Comparison of ENCODE assay signal across 12 mouse cellular contexts in the genomic region with DNA sequence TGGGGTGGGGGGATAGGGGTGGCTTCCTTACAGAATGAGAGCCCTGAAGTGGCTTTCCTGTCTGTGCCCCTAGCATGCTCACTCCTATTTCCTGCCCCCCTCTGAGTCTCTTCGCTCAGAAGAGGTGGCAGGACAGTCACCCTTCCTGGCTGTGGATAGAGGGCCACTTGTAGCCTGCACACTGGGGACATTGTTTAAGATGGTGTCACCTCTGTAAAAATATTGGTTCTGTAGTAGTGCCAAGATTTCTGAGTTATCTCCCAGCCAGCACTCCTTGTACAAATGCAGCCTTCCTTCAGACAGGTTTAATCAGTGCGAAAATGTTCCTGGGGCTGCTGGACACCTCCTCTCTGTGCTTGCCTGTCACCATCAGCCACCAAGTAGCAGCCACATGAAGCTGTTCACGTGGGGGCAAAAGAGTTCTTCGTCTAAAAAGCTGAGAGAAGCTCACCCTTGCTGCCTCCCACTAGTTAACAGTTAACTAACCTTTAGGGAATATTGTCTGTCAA.
DNase-seq lines count a peak whose midpoint lies in the region; ATAC-seq lines count a peak whose summit lies in the region.
"Had no signal": no experiment of that assay in that cellular context is flagged by ENCODE, and none has a peak within 500 bp of the region (broad histone marks: within the 10 kb centered on the region; RNA-seq: fewer than 3 reads in every experiment).

No protein-coding gene starts in this region.

- no peaks in the 10 kb centered on the region for H3K36me3 ChIP-seq in heart, embryonic 10.5 days
- no peaks in the 10 kb centered on the region for H3K36me3 ChIP-seq in kidney, embryonic 16.5 days (ENCODE audit: insufficient read depth, low read length)
- no peaks in the 10 kb centered on the region for H3K36me3 ChIP-seq in forebrain, embryonic 11.5 days (ENCODE audit: control insufficient read depth, insufficient read depth, low read length)
- H3K36me3 ChIP-seq: forebrain, embryonic 15.5 days had no signal

- no peaks in the 10 kb centered on the region for H3K9me3 ChIP-seq in heart, embryonic 10.5 days
- H3K9me3 ChIP-seq in kidney, embryonic 16.5 days (ENCODE audit: low read length) = no peaks in the 10 kb centered on the region
- H3K9me3 ChIP-seq in forebrain, embryonic 11.5 days (ENCODE audit: control insufficient read depth, low read length) = no peaks in the 10 kb centered on the region
- H3K9me3 ChIP-seq: forebrain, embryonic 15.5 days had no signal

- H3K27ac ChIP-seq in heart, embryonic 10.5 days = peak overlapping the region; percentile 53
- no peak overlapping the region for H3K27ac ChIP-seq in kidney, embryonic 16.5 days (ENCODE audit: low read length)
- no peak overlapping the region for H3K27ac ChIP-seq in forebrain, embryonic 11.5 days (ENCODE audit: low read depth, low read length)
- H3K27ac ChIP-seq: forebrain, embryonic 15.5 days; gastrocnemius, adult 2 months; liver, embryonic 14.5 days had no signal

- intact Hi-C loops in heart, postnatal 14 days (cut with DNase I) = no loop called here

- 44% methylated on average over 4 of the region's 4 CpGs for WGBS in heart, embryonic 10.5 days
- WGBS in kidney, embryonic 16.5 days = 47% methylated on average over 4 of the region's 4 CpGs
- WGBS in forebrain, embryonic 11.5 days = 75% methylated on average over 4 of the region's 4 CpGs

- H3K4me1 ChIP-seq in heart, embryonic 10.5 days = peaks cover 20% of the 10 kb centered on the region
- H3K4me1 ChIP-seq in kidney, embryonic 16.5 days (ENCODE audit: insufficient read depth, low read length) = peaks cover 12% of the 10 kb centered on the region
- no peaks in the 10 kb centered on the region for H3K4me1 ChIP-seq in forebrain, embryonic 11.5 days (replicated peaks; ENCODE audit: control insufficient read depth, insufficient read depth, low read length)

- H3K9ac ChIP-seq in kidney, embryonic 16.5 days (replicated peaks; ENCODE audit: low read length) = no peak overlapping the region
- no peak overlapping the region for H3K9ac ChIP-seq in forebrain, embryonic 11.5 days (ENCODE audit: low read length)
- H3K9ac ChIP-seq: forebrain, embryonic 15.5 days; liver, embryonic 14.5 days had no signal

- no peak overlapping the region for H3K4me3 ChIP-seq in heart, embryonic 10.5 days
- H3K4me3 ChIP-seq in kidney, embryonic 16.5 days (ENCODE audit: low read length) = no peak overlapping the region
- no peak overlapping the region for H3K4me3 ChIP-seq in forebrain, embryonic 11.5 days (ENCODE audit: low read depth, low read length)
- H3K4me3 ChIP-seq: forebrain, embryonic 15.5 days; gastrocnemius, adult 2 months had no signal

- DNase-seq in heart, embryonic 10.5 days (ENCODE audit: low spot score) = no peak
- no peak for DNase-seq in heart, postnatal 14 days
- DNase-seq in kidney, adult 18-20 months = no peak
- peak; percentile 55 for DNase-seq in testis, postnatal 14 days (ENCODE audit: low spot score)
- DNase-seq in testis, postnatal 10 days (ENCODE audit: low spot score) = no peak
- DNase-seq in thymus, postnatal 4 days = peak; percentile 35
- DNase-seq in forebrain, embryonic 11.5 days (ENCODE audit: low spot score) = no peak
- DNase-seq: cerebellum, adult 2 months; gastrocnemius, adult 2 months had no signal

- H3K4me2 ChIP-seq in kidney, embryonic 16.5 days (replicated peaks; ENCODE audit: low read depth, low read length) = no peak overlapping the region
- no peak overlapping the region for H3K4me2 ChIP-seq in forebrain, embryonic 11.5 days (ENCODE audit: low read depth, low read length, severe bottlenecking)
- H3K4me2 ChIP-seq: forebrain, embryonic 15.5 days had no signal

- H3K27me3 ChIP-seq in heart, embryonic 10.5 days (ENCODE audit: insufficient read depth, poor library complexity, severe bottlenecking) = no peaks in the 10 kb centered on the region
- H3K27me3 ChIP-seq in kidney, embryonic 16.5 days (ENCODE audit: insufficient read depth, low read length) = no peaks in the 10 kb centered on the region
- no peaks in the 10 kb centered on the region for H3K27me3 ChIP-seq in forebrain, embryonic 11.5 days (ENCODE audit: control insufficient read depth, insufficient read depth, low read length)
- H3K27me3 ChIP-seq: forebrain, embryonic 15.5 days had no signal

- peak; percentile 29; the same call in 1 of the 2 replicates for ATAC-seq in kidney, embryonic 16.5 days (ENCODE audit: low FRiP score, low TSS enrichment)
- ATAC-seq in forebrain, embryonic 11.5 days (replicated peaks; ENCODE audit: low FRiP score) = no peak
- ATAC-seq: forebrain, embryonic 15.5 days had no signal

Comparison
In these comparisons a context has a peak if more than half of its experiments do, and no peak if none do; other contexts are left out.
1. DNase-seq: peak in testis, postnatal 14 days (single experiment) and thymus, postnatal 4 days (single experiment); none in heart, embryonic 10.5 days (single experiment), heart, postnatal 14 days (0 of 2), kidney, adult 18-20 months (single experiment), testis, postnatal 10 days (single experiment) and forebrain, embryonic 11.5 days (single experiment).